Mouse (Mus musculus) kidney, embryonic 16.5 days (tissue): ENCODE data around the gene Lxn. TPM values are rescaled to one million over a fixed set of nuclear protein-coding genes. Genes with fewer than 3 reads are reported as not detected.

ENCODE experiments used
- ATAC-seq: fragments of 200-750 bp; cut with Nextera tagmentation; 2 replicates; pipeline ENCODE4 v1.8.0; 2017; ENCODE audit warnings: moderate TSS enrichment; ENCODE audit not compliant: low FRiP score, low TSS enrichment
- H3K27ac ChIP-seq: fragments of 300-500 bp; sonication (generic); 2 replicates; pipeline ENCODE4 v1.5.1; 2014; ENCODE audit warnings: low read length
- H3K27me3 ChIP-seq: fragments of 300-500 bp; sonication (generic); 2 replicates; pipeline ENCODE4 v1.6.1; 2014; ENCODE audit warnings: low read length, control low read depth, mixed read lengths; ENCODE audit not compliant: insufficient read depth
- H3K36me3 ChIP-seq: fragments of 300-500 bp; sonication (generic); 2 replicates; pipeline ENCODE4 v1.6.1; 2014; ENCODE audit warnings: low read length, control low read depth, mixed read lengths; ENCODE audit not compliant: insufficient read depth
- H3K4me1 ChIP-seq: fragments of 300-500 bp; sonication (generic); 2 replicates; pipeline ENCODE4 v1.6.1; 2014; ENCODE audit warnings: low read length, control low read depth, mixed read lengths; ENCODE audit not compliant: insufficient read depth
- H3K4me2 ChIP-seq: fragments of 300-500 bp; sonication (generic); replicated peaks from 2 replicates; pipeline ENCODE4 v1.6.1; 2014; ENCODE audit warnings: low read depth, low read length
- H3K4me3 ChIP-seq: fragments of 300-500 bp; sonication (generic); 2 replicates; pipeline ENCODE4 v1.5.1; 2014; ENCODE audit warnings: mild to moderate bottlenecking, low read length
- H3K9ac ChIP-seq: fragments of 300-500 bp; sonication (generic); replicated peaks from 2 replicates; pipeline ENCODE4 v1.6.1; 2014; ENCODE audit warnings: low read length
- H3K9me3 ChIP-seq: fragments of 300-500 bp; sonication (generic); 2 replicates; pipeline ENCODE4 v1.6.1; 2016; ENCODE audit warnings: low read length, control low read depth
- WGBS: fragments of 180-500 bp; shearing (Covaris S2); extraction: QIAGEN DNeasy Blood & Tissue Kit; methylation state at CpG from one replicate; pipeline ENCODE4 v1.1.7; 2014; 5-methylcytosine and 5-hydroxymethylcytosine counted together
- polyA plus RNA-seq: library from polyadenylated mRNA; unstranded; fragments of >200 nt; fragmentation: Nextera tagmentation; extraction: Ambion mirVana; gene quantifications from 2 replicates; pipeline ENCODE4 v1.2.1, GENCODE M21; 2015

Lxn gene
- polyA plus RNA-seq, 1 experiment from 2014 or later = 67.2 TPM

DNA sequence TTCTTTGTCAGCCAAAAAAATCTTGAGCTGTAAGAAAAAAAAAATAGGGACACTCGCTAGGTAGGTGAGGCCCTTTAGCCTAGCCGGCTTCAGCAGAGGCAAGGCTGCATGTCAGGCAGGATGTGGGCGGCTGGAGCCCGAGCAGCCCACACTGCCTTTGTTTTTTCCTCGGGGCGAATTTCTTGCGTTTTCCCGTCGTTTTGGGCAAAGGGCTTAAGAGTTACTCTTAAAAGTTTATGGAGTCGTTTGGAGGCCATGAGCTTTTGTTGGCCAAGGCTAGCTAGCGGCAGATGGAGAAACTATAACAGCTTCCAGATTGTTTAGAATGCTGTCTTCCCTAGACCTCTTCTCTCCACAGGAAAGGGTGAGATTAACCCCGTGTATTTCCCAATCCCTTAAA lies 725 bp downstream of the Lxn start:
- ATAC-seq = peak; percentile 57

DNA sequence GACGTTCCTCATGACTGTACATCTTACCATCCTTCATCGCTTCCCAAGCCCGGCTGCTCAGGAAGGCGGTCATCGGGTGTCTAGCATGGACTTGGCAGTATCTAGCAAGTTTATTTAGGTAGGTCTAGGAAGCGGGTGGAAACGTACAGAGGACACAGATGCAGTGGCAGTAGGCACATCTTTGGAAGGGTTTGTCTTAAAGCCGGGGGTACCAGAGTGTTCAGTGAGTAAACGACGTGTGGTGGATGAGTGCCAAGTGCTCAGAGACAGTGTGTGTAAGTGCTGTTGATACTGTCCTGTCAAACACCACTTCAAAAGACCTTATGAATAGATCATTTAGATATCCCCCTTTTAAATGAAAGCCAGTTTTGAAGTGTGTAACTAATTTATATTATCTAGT lies 1.1 kb downstream of the Lxn start:
- H3K27ac ChIP-seq = peak overlapping the region; percentile 85; the same call in 1 of the 2 replicates
- no peaks in the 10 kb centered on the region for H3K27me3 ChIP-seq
- H3K4me1 ChIP-seq = peaks cover 8% of the 10 kb centered on the region
- peaks cover 23% of the 10 kb centered on the region; the same call in 1 of the 2 replicates for H3K36me3 ChIP-seq
- H3K9ac ChIP-seq = peak overlapping the region; percentile 80
- 34% methylated on average over 10 of the region's 10 CpGs for WGBS
- H3K9me3 ChIP-seq = no peaks in the 10 kb centered on the region
- H3K4me2 ChIP-seq = peak overlapping the region; percentile 77
- no peak for ATAC-seq
- H3K4me3 ChIP-seq = peak overlapping the region; percentile 73

More for the DNA sequence above, 725 bp downstream of the Lxn start:
- Histone ChIP-seq H3K9ac (peak overlapping the region; percentile 80), H3K9me3 (no peaks in the 10 kb centered on the region), H3K36me3 (peaks cover 22% of the 10 kb centered on the region; the same call in 1 of the 2 replicates), H3K4me2 (peak overlapping the region; percentile 77), H3K4me1 (peaks cover 8% of the 10 kb centered on the region), H3K27ac (peak overlapping the region; percentile 85), H3K27me3 (no peaks in the 10 kb centered on the region), H3K4me3 (peak overlapping the region; percentile 73)
- 2% methylated on average over 12 of the region's 12 CpGs for WGBS

DNA sequence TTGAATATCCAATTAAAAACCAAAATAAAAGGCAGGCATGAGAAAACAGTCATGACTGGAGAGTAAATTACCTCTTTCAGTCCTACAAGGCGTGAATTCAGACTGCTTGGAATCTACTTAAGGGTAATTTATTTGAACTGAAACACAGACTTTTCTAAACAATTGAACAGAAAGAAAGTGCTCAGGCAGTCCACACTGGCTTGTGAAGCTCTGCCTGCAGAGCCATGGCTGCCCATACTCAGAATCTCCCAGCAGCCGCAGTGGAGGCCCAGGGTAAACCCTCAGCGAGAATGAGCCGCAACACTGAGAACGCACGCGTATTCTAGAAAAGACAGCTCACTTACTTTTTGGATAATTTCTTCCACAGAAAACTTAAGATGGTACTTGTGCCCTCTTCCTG lies 1.7 kb downstream of the Lxn start:
- Histone ChIP-seq H3K4me1 (peaks cover 8% of the 10 kb centered on the region), H3K9me3 (no peaks in the 10 kb centered on the region), H3K27ac (no peak overlapping the region), H3K4me3 (no peak overlapping the region), H3K9ac (no peak overlapping the region), H3K4me2 (no peak overlapping the region), H3K27me3 (no peaks in the 10 kb centered on the region), H3K36me3 (peaks cover 28% of the 10 kb centered on the region)
- 93% methylated on average over 7 of the region's 7 CpGs for WGBS
- ATAC-seq = no peak

DNA sequence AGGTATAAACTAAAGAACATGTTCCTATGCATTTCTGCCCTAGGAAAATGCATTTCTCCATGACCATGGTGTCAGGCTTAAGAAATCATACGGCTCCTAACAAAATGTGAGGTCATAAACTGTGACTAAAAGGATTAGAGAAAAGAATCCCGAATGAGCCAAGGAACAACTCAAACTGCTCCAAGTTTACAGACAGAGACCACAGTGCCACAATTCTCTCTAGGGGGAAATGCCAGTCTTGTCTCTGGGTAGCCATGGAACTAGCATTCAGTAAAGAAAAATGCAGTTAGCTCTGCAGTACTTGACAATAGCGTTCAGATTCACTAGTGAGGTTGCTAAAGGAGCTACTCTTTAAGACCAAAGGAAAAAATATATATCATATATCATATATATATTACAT lies 3.8 kb downstream of the Lxn start:
- H3K27ac ChIP-seq = no peak overlapping the region
- no peaks in the 10 kb centered on the region for H3K27me3 ChIP-seq
- peaks cover 8% of the 10 kb centered on the region for H3K4me1 ChIP-seq
- peaks cover 35% of the 10 kb centered on the region for H3K36me3 ChIP-seq
- H3K4me3 ChIP-seq = no peak overlapping the region
- H3K9ac ChIP-seq = no peak overlapping the region
- no peak overlapping the region for H3K4me2 ChIP-seq
- no peaks in the 10 kb centered on the region for H3K9me3 ChIP-seq
- 89% methylated on average over 3 of the region's 3 CpGs for WGBS
- no peak for ATAC-seq

DNA sequence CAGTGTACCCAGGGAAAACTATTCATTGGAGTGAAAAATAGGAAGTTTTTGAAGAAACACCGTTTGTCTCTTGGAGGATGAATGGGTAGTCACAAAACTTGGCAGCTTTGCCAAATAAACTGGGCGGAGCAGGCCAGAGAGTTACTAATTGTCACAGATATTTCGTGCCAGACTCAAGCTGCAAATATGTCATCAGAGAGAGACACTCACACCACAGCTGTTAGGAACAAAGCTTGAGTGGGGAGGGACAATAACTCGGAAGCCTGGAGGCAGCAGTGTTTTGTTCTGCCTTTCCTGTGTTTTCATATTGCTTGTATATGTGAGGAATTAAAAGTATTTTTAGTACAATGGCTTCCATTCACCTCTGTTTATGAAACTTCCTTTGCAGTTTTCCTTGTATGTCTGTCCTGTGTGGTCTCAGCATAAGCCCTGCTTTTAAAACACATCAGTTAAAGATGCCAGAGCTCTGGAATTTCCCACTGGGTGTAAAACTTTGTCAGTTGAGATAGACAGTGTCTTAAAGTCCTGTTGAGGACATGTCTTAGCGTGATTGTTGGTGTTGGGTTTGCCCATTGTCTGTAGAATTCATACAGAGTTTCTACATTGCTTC lies 13.0 kb downstream of the Lxn start:
- H3K4me1 ChIP-seq = no peaks in the 10 kb centered on the region
- no peak for ATAC-seq
- no peak overlapping the region for H3K9ac ChIP-seq
- H3K27ac ChIP-seq = peak overlapping the region; percentile 39; the same call in 1 of the 2 replicates
- H3K4me3 ChIP-seq = no peak overlapping the region
- 82% methylated on average over 5 of the region's 5 CpGs for WGBS
- H3K36me3 ChIP-seq = peaks cover 64% of the 10 kb centered on the region
- no peaks in the 10 kb centered on the region for H3K9me3 ChIP-seq
- no peaks in the 10 kb centered on the region for H3K27me3 ChIP-seq
- H3K4me2 ChIP-seq = no peak overlapping the region

DNA sequence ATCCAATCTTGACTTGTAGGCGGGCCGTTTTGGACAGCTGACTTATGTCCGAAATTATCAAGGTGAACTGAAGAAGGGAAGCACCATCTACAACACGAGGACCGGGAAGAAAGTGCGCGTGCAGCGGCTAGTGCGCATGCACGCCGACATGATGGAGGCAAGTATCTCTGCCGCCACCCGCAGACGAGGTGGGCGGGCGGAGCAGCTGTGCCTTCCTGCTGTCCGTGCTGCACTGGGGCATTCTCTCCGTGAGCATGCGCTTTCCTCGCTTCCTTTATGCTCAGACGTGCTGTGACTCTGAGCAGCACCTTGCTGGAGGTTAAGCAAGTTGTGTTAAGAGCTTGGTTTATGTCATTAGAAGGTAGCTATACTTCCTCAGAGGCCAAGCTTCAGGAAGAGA lies 14.1 kb downstream of the Lxn start:
- Histone ChIP-seq H3K4me3 (no peak overlapping the region), H3K27me3 (no peaks in the 10 kb centered on the region), H3K36me3 (peaks cover 65% of the 10 kb centered on the region), H3K4me2 (no peak overlapping the region), H3K27ac (no peak overlapping the region), H3K9me3 (no peaks in the 10 kb centered on the region), H3K4me1 (no peaks in the 10 kb centered on the region), H3K9ac (no peak overlapping the region)
- 94% methylated on average over 21 of the region's 21 CpGs for WGBS
- no peak for ATAC-seq

DNA sequence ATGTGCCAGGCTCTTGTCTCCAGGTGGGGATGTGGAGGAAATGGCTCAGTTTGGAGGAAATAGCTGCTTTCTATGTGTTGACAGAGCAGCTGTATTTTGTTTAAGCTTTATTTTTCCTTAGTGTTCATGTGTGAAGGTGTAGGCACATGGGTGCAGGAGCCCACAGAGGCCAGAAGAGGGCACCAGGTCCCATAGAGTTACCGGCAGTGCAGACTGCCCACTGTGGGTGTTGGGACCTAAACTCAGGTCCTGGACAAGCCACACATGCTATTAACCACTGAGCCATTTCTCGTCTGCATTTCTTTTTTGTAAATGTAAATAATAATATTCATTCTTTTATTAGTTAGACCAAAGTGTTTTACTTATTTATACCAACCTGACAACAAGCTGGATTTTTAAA lies 16.6 kb downstream of the Lxn start:
- Histone ChIP-seq H3K27me3 (no peaks in the 10 kb centered on the region), H3K9ac (no peak overlapping the region), H3K9me3 (no peaks in the 10 kb centered on the region), H3K36me3 (peaks cover 66% of the 10 kb centered on the region), H3K27ac (no peak overlapping the region), H3K4me2 (no peak overlapping the region), H3K4me3 (no peak overlapping the region), H3K4me1 (no peaks in the 10 kb centered on the region)
- no peak for ATAC-seq
- WGBS = 92% methylated on average over 2 of the region's 2 CpGs

DNA sequence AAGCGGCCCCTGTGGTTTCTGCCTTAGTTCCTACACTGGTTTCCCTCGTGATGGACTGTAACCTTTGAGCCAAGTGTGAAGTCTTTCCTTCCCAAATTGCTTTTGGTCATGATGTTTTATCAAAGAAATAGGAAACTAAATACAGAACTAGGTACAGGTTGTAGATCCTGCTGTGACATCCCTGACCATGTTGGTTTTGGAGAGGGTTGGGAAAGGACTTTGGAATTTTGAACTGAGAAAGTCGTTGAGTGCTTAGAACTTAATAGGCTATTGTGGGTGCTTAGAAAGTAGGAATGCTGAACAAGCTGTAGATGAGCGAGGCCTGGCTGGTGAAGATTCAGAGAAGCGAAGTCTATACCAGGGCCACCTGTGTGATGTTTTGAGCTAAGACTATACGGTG lies 29.7 kb downstream of the Lxn start:
- H3K27ac ChIP-seq = no peak overlapping the region
- H3K36me3 ChIP-seq = peaks cover 46% of the 10 kb centered on the region
- H3K9ac ChIP-seq = no peak overlapping the region
- H3K4me2 ChIP-seq = no peak overlapping the region
- H3K4me1 ChIP-seq = peaks cover 9% of the 10 kb centered on the region
- 0 out of 2 replicates have a peak, but pooled peaks cover 2% of the 10 kb centered on the region for H3K9me3 ChIP-seq
- H3K4me3 ChIP-seq = no peak overlapping the region
- no peak for ATAC-seq
- WGBS = 94% methylated on average over 6 of the region's 6 CpGs
- no peaks in the 10 kb centered on the region for H3K27me3 ChIP-seq

DNA sequence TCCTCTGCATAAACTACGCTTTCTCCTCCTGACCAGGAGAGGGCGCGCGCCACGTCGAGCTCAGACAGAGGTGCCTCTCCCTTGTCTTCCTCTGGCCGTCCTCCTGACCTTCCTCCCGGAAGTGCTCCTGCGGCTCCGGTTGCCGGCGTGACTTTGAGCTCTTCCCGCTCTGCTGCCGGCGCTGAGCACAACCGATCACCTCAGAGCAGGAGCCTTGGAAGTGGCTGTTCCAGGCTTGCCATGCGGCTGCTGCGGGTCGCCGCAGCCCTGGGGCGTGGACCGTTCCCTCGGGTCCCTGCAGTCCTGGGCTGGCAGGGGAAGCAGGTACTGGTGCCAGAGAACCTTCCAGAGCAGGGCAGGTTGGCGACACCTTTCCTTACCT lies 33.7 kb downstream of the Lxn start, which contains the start of gene Gfm1:
Gfm1 (plus strand) TSS at position 98 of the 382 bp plus-strand sequence.
- 1% methylated on average over 24 of the region's 24 CpGs for WGBS
- Histone ChIP-seq H3K36me3 (peaks cover 25% of the 10 kb centered on the region), H3K9ac (peak within 1 kb of the TSS; percentile 91), H3K4me1 (peaks cover 9% of the 10 kb centered on the region), H3K9me3 (peaks cover 13% of the 10 kb centered on the region), H3K4me3 (peak within 1 kb of the TSS; percentile 88), H3K27me3 (no peaks in the 10 kb centered on the region), H3K4me2 (peak within 1 kb of the TSS; percentile 76), H3K27ac (peak within 1 kb of the TSS; percentile 8; the same call in 1 of the 2 replicates)
- peak; percentile 97 for ATAC-seq

DNA sequence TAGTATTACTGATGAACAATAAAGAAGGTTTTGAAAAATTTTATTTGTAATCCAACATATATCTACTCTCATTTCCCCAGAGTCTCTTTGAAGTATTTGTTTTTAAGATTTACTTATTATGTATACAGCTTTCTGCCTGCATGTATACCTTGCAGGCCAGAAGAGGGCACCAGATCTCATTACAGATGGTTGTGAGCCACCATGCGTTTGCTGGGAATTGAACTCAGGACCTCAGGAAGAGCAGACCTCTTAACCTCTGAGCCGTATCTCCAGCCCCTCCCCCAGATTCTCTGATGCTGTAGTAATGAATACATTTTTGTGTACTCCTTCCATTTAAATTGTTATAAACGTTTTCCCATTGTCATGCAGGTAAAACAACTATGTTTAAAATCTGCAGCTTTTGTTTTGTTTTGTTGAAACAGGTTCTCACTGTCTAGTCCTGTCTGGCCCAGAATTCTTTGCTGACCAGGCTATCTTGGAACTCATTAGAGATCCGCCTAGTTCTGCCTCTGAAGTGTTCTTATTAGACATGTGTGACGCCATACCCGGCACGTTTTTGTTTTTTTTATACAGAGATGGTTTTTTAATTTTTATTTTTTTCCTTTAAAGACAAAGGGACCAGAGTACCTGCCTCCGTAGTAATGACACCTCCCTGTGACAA lies 34.3 kb downstream of the Lxn start:
- peak overlapping the region; percentile 91 for H3K9ac ChIP-seq
- H3K27ac ChIP-seq = no peak overlapping the region
- H3K4me3 ChIP-seq = peak overlapping the region; percentile 88
- H3K36me3 ChIP-seq = peaks cover 24% of the 10 kb centered on the region
- ATAC-seq = peak; percentile 78; the same call in 1 of the 2 replicates
- H3K9me3 ChIP-seq = peaks cover 13% of the 10 kb centered on the region
- H3K4me2 ChIP-seq = peak overlapping the region; percentile 76
- H3K27me3 ChIP-seq = no peaks in the 10 kb centered on the region
- 25% methylated on average over 8 of the region's 8 CpGs for WGBS
- peaks cover 9% of the 10 kb centered on the region for H3K4me1 ChIP-seq
